Mouse (Mus musculus) right cerebral cortex, postnatal 10 days (tissue): ENCODE data around the gene Timp2.
"Not testable (repeated sequence)": the region's sequence is repeated elsewhere in the genome, so short reads cannot be mapped to it uniquely, and the experiment has no call there.

Experiments used
- DNase-seq, 2 experiments: peaks; one replicate each; pipeline ENCODE4 v3.0.0; 2021; ENCODE audit warnings: low spot score in 2 of 2

Gene Timp2

GRCm38 (mm10) chr11:118337491-118338168, 17.9 kb downstream of the Timp2 start:
- peak in 1 of 2 experiments; percentile 58 for DNase-seq

GRCm38 (mm10) chr11:118333431-118333830, 22.1 kb downstream of the Timp2 start:
- DNase-seq: no peak

DNA sequence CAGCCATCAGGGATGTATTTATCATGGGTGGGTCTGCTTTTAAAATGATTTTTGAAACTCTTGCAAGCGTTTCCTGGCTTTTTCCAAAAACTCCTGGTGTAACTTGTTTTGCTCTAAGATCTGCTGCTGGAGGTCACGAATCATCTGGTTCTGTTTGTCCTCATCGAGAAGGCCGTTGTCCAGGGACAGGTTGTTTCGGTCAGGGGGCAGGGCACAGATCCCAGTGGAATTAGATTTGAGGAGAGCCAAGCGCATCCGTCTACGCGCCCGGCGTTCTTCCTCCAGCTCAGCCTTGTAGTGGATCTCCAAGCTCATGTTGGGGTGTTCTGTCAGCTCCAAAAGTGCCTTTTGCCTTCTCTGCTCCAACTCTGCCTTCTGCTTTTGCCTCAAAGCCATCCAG, 23.2 kb downstream of the Timp2 start:
- no peak for DNase-seq

GRCm38 (mm10) chr11:118330777-118331176, 24.8 kb downstream of the Timp2 start:
- DNase-seq: no peak

GRCm38 (mm10) chr11:118330361-118330760, 25.2 kb downstream of the Timp2 start:
- no peak for DNase-seq

DNA sequence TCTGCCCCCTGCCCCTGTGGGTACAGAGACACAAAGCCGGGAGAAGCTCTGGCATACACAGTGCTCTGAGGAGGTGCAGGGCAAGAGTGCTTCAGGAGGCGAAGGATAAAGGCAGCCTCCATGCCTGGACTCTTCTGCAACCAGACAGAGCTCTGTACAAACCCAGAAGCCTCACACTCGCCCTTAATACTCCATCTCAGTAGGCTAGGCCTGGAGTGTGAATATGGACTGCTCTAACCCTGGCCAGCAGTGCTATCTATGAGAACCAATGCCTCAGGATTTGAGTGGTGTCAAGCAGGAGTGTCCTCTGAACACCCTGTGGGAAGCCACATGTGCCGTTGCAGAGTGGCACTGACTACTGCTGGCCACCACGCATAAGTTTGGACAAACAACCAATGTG, 26.6 kb downstream of the Timp2 start:
- DNase-seq: no peak

DNA sequence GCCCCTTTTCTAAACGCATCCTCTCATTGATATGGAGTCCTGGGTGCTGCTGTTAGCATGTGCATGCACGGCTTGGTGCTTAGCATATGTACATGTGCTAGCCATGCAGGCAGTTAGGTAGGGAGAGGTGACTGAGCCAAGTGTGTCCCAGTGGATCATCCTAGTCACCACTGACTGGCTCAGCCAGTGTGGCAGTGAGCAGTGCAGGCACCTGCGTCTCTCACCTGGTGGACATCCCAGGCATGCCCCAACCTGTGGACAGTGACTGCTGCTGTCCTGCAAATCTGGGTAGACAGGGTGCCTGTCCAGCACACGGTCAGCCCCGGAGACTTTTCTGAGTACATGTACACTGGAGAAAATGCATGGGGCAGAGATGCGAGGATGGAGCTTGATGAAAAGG, 27.0 kb downstream of the Timp2 start:
- DNase-seq: no peak

DNA sequence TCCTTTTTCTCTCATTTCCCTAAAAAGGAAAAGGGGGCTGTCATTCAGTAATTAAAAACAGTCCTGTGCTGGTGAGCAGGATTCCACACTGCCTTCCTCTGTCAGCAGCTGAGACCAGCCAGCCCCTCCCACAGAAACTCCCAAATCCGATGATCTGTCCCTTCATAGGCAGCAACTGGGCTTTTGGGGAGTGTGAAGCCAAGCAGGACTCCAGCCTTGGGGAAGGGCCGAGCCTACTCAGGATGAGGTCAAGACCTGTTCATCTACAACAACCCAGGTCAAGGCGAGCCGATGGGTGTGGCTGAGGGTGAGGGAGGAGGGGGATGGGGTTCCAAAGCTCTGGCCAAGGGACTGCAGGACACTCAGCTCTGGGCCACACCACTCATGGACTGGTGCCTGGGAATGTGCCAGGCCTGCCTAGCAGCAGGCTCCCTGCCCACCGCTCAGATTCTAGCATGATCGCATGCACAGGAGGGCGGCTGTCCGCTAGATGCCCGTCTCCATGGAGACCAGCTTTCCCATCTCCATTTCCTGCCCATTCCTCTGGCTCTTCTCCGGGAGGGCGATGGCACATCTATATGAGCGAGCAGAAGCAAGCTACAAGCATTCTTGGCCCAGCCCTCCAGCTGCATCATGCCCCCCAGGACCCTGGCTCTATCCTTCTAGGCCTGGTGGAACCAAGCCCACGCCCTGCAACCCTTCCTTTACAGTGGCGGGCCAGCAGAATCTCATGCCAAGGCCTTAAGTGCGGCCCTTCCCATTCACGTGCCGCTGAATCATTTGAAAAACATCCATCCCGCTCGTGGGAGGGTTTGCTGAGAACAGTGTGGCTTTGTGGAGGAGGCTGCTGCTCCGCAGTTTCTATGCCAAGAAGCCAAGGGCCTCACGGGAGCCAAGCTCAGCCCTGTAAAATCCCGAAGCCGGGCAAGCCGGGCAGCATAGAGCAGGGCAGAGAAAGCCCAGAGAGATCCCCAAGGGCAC, 28.3 kb downstream of the Timp2 start:
- DNase-seq: peak; percentile 91 to 94

DNA sequence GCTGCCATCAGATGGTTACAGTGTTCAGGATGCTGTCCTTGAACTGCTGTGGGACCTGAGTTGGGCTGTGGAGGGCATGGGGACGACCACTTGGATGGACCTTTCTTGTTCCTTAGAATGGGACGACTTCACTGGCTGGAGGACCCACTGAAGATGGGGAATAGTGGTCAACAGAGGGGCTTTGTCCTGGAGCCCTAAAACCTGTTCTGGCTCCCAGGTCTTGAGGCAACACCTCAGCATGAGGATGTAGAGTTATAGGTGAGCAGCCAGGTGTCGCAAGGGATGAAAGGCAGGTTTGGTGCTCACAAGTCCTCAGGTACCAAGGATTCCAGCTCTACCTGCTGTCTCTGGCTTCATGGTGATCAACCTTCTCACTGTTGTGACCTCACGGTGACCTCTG, 29.0 kb downstream of the Timp2 start:
- no peak for DNase-seq

- no peak for DNase-seq
Measured at GRCm38 (mm10) chr11:118324541-118324940, 31.0 kb downstream of the Timp2 start.

GRCm38 (mm10) chr11:118323974-118324373, 31.6 kb downstream of the Timp2 start:
- no peak for DNase-seq

DNA sequence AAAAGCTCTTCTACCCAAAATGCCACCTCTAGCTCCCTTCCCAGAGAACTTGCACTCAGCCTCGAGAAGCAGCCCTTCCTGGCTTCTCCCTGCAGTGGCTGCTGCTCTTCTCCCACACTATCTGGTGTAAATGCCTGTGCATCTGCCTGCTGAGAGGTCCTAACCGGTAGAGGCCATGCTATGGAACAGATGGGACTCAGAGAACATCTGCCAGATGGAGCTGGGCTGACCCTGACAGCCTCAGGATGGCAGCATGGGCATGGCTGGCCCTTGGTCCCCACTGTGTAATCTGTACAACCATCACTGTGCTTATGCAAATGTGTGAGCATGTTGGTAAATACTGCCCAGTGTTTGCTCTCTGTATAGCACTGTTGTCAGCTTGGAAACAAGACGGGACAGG, 32.9 kb downstream of the Timp2 start:
- no peak for DNase-seq

DNA sequence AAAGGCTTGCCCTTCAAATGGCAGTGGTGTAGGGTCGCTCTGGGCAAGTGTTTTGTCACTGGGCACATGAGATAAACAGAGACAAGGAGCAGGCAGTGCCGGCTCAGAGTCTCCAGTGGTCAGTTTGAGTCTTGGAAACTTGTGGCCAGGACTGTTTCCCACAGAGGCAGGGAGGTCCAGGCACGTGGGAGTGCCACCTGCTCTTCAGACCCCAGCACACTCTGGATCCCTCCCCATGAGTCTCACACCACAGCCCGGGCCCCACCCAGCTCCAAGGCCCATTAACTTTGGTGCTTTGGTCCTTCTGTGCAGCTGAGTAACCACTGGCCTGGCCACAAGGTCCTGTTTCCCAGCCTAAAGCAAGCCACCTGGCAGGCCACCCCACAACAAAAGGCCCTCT, 33.6 kb downstream of the Timp2 start:
- no peak for DNase-seq

GRCm38 (mm10) chr11:118321500-118321899, 34.0 kb downstream of the Timp2 start:
- peak; percentile 75 to 89 for DNase-seq

- peak in 1 of 2 experiments; percentile 63 for DNase-seq
Measured at GRCm38 (mm10) chr11:118318678-118319077, 36.9 kb downstream of the Timp2 start.

GRCm38 (mm10) chr11:118317129-118317528, 38.4 kb downstream of the Timp2 start:
- DNase-seq: peak in 1 of 2 experiments; percentile 63

GRCm38 (mm10) chr11:118316231-118316806, 39.2 kb downstream of the Timp2 start:
- no peak for DNase-seq

GRCm38 (mm10) chr11:118312132-118312723, 43.3 kb downstream of the Timp2 start:
- no peak for DNase-seq

DNA sequence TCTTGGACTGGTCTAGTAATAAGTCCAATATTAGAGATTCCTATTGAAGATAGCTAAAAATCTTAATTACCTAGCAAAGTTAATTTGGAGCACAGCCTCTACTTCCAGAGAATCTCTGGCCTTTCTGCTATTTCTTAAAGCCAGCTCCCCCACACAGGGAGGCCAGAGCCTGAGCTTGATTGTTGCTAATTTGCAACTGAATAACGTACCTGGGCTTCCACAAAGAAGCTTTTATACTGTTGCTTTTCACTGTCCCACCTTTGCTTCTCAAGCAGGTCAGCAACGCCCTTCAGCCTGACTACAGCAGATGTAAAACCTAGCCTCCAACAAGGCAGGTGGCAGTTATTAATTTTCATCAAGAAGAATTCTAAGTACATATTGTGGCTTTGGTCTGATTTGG, 47.6 kb downstream of the Timp2 start:
- not testable (repeated sequence) for DNase-seq

DNA sequence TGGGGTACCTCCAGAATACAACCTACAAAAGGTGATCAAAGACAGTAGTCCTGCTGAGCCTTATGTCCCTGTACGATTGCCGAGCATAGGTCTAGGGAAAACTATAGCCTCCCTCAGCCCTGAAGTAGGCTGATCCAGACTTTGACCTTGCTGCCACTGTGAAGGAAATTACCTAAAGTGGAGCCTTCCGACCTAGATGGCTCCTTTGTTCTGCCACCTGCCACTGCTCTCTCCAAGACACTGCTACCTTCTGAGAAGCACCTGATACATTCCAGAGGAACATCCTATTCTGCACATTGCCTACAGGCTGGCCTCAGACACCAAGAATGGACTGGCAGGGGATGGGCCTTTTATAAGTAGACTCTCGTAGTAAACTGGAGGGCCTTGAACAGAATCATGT, 51.6 kb downstream of the Timp2 start:
- DNase-seq: not testable (repeated sequence)

DNA sequence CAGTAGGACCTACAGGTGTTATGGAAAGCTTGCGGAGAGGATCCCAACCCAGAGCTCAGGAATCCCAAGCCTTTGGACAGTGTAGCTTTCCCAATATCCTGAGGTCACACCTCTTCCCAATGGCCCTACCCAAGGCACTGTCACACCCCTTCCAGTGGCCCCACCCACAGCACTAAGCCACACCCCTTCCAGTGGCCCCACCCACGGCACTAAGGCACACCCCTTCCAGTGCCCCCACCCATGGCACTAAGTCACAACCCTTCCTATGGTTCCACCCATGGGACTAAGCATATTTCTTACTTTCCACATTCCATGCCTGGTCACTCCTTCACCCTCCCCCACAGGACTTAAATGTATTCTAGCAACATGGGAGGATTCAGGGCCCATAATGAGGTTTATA, 56.7 kb downstream of the Timp2 start:
- DNase-seq: no peak

GRCm38 (mm10) chr11:118297967-118298366, 57.6 kb downstream of the Timp2 start:
- DNase-seq: no peak
